Mouse (Mus musculus): ENCODE data around the gene Rock2. TPM values are rescaled to one million over a fixed set of nuclear protein-coding genes. Genes with fewer than 3 reads are reported as not detected.

Gene Rock2
- polyA plus RNA-seq, 1 experiment from 2014 or later: 29.7 TPM

- no peak for ATAC-seq (ENCODE audit: insufficient number of reproducible peaks, low FRiP score)
- Histone ChIP-seq H3K9me3 (replicated peaks) (no peaks in the 10 kb centered on the region), H3K36me3 (no peaks in the 10 kb centered on the region), H3K4me2 (no peak overlapping the region), H3K27ac (ENCODE audit: poor library complexity, severe bottlenecking) (no peak overlapping the region), H3K27me3 (replicated peaks) (no peaks in the 10 kb centered on the region), H3K4me3 (no peak overlapping the region), H3K9ac (no peak overlapping the region), H3K4me1 (replicated peaks) (peaks cover 85% of the 10 kb centered on the region)
- WGBS: 59% methylated on average over 7 of the region's 7 CpGs
Measured at GRCm38 (mm10) chr12:16872926-16873464, 21.7 kb upstream of the Rock2 start.

- H3K4me1 ChIP-seq (replicated peaks): peaks cover 85% of the 10 kb centered on the region
- no peak overlapping the region for H3K4me3 ChIP-seq
- no peak overlapping the region for H3K9ac ChIP-seq
- no peaks in the 10 kb centered on the region for H3K9me3 ChIP-seq (replicated peaks)
- no peak overlapping the region for H3K4me2 ChIP-seq
- no peaks in the 10 kb centered on the region for H3K27me3 ChIP-seq (replicated peaks)
- no peaks in the 10 kb centered on the region for H3K36me3 ChIP-seq
- H3K27ac ChIP-seq (ENCODE audit: poor library complexity, severe bottlenecking): no peak overlapping the region; the same call in 1 of the 2 replicates
- no peak for ATAC-seq (ENCODE audit: insufficient number of reproducible peaks, low FRiP score)
- 47% methylated on average over 7 of the region's 7 CpGs for WGBS
Measured at GRCm38 (mm10) chr12:16873549-16873948, 21.1 kb upstream of the Rock2 start.

- Histone ChIP-seq H3K36me3 (no peaks in the 10 kb centered on the region), H3K4me1 (replicated peaks) (peaks cover 81% of the 10 kb centered on the region), H3K9ac (no peak overlapping the region), H3K4me2 (no peak overlapping the region), H3K27ac (ENCODE audit: poor library complexity, severe bottlenecking) (no peak overlapping the region), H3K27me3 (replicated peaks) (no peaks in the 10 kb centered on the region), H3K9me3 (replicated peaks) (no peaks in the 10 kb centered on the region), H3K4me3 (no peak overlapping the region)
- ATAC-seq (ENCODE audit: insufficient number of reproducible peaks, low FRiP score): no peak
- 49% methylated on average over 2 of the region's 2 CpGs for WGBS
Measured at GRCm38 (mm10) chr12:16874086-16874485, 20.6 kb upstream of the Rock2 start.

GRCm38 (mm10) chr12:16875269-16875668 is 19.4 kb upstream of the Rock2 start:
- 53% methylated on average over 4 of the region's 4 CpGs for WGBS
- no peak overlapping the region for H3K9ac ChIP-seq
- H3K4me3 ChIP-seq: no peak overlapping the region
- peaks cover 70% of the 10 kb centered on the region for H3K4me1 ChIP-seq (replicated peaks)
- H3K4me2 ChIP-seq: no peak overlapping the region
- no peak for ATAC-seq (ENCODE audit: insufficient number of reproducible peaks, low FRiP score)
- no peaks in the 10 kb centered on the region for H3K9me3 ChIP-seq (replicated peaks)
- no peak overlapping the region for H3K27ac ChIP-seq (ENCODE audit: poor library complexity, severe bottlenecking)
- H3K36me3 ChIP-seq: no peaks in the 10 kb centered on the region
- H3K27me3 ChIP-seq (replicated peaks): no peaks in the 10 kb centered on the region

GRCm38 (mm10) chr12:16875678-16876077 is 19.0 kb upstream of the Rock2 start:
- Histone ChIP-seq H3K27me3 (replicated peaks) (no peaks in the 10 kb centered on the region), H3K27ac (ENCODE audit: poor library complexity, severe bottlenecking) (no peak overlapping the region), H3K4me2 (no peak overlapping the region), H3K36me3 (no peaks in the 10 kb centered on the region), H3K4me1 (replicated peaks) (peaks cover 66% of the 10 kb centered on the region), H3K9ac (no peak overlapping the region), H3K4me3 (no peak overlapping the region), H3K9me3 (replicated peaks) (no peaks in the 10 kb centered on the region)
- WGBS: 58% methylated on average over 7 of the region's 7 CpGs
- no peak for ATAC-seq (ENCODE audit: insufficient number of reproducible peaks, low FRiP score)

GRCm38 (mm10) chr12:16876667-16877066 is 18.0 kb upstream of the Rock2 start:
- Histone ChIP-seq H3K4me1 (replicated peaks) (peaks cover 58% of the 10 kb centered on the region), H3K36me3 (no peaks in the 10 kb centered on the region), H3K9me3 (replicated peaks) (no peaks in the 10 kb centered on the region), H3K27me3 (replicated peaks) (no peaks in the 10 kb centered on the region), H3K27ac (ENCODE audit: poor library complexity, severe bottlenecking) (no peak overlapping the region; the same call in 1 of the 2 replicates), H3K4me3 (no peak overlapping the region), H3K4me2 (no peak overlapping the region), H3K9ac (0 out of 2 replicates have a peak overlapping the region, but pooled peaks have one; percentile 34)
- no peak for ATAC-seq (ENCODE audit: insufficient number of reproducible peaks, low FRiP score)
- WGBS: 38% methylated on average over 3 of the region's 3 CpGs

- H3K9me3 ChIP-seq (replicated peaks): no peaks in the 10 kb centered on the region
- H3K27ac ChIP-seq (ENCODE audit: poor library complexity, severe bottlenecking): no peak overlapping the region
- no peaks in the 10 kb centered on the region for H3K36me3 ChIP-seq
- no peak overlapping the region for H3K4me3 ChIP-seq
- 37% methylated on average over 5 of the region's 5 CpGs for WGBS
- ATAC-seq (ENCODE audit: insufficient number of reproducible peaks, low FRiP score): peak; percentile 40; the same call in 1 of the 2 replicates
- H3K9ac ChIP-seq: peak overlapping the region; percentile 34; the same call in 1 of the 2 replicates
- no peak overlapping the region for H3K4me2 ChIP-seq
- no peaks in the 10 kb centered on the region for H3K27me3 ChIP-seq (replicated peaks)
- peaks cover 56% of the 10 kb centered on the region for H3K4me1 ChIP-seq (replicated peaks)
Measured at GRCm38 (mm10) chr12:16877141-16877540, 17.6 kb upstream of the Rock2 start.

- no peaks in the 10 kb centered on the region for H3K36me3 ChIP-seq
- no peak overlapping the region for H3K4me3 ChIP-seq
- no peak overlapping the region for H3K4me2 ChIP-seq
- WGBS: 20% methylated on average over 1 of the region's 1 CpGs
- no peak overlapping the region for H3K9ac ChIP-seq
- H3K9me3 ChIP-seq (replicated peaks): no peaks in the 10 kb centered on the region
- H3K4me1 ChIP-seq (replicated peaks): peaks cover 61% of the 10 kb centered on the region
- H3K27me3 ChIP-seq (replicated peaks): no peaks in the 10 kb centered on the region
- H3K27ac ChIP-seq (ENCODE audit: poor library complexity, severe bottlenecking): no peak overlapping the region
- no peak for ATAC-seq (ENCODE audit: insufficient number of reproducible peaks, low FRiP score)
Measured at GRCm38 (mm10) chr12:16877679-16878078, 17.0 kb upstream of the Rock2 start.

- Histone ChIP-seq H3K9ac (no peak overlapping the region), H3K36me3 (no peaks in the 10 kb centered on the region), H3K27ac (ENCODE audit: poor library complexity, severe bottlenecking) (no peak overlapping the region), H3K4me3 (no peak overlapping the region), H3K4me1 (replicated peaks) (peaks cover 54% of the 10 kb centered on the region), H3K4me2 (no peak overlapping the region), H3K9me3 (replicated peaks) (no peaks in the 10 kb centered on the region), H3K27me3 (replicated peaks) (no peaks in the 10 kb centered on the region)
- 68% methylated on average over 1 of the region's 1 CpGs for WGBS
- no peak for ATAC-seq (ENCODE audit: insufficient number of reproducible peaks, low FRiP score)
Measured at GRCm38 (mm10) chr12:16879369-16879768, 15.3 kb upstream of the Rock2 start.

- no peak for ATAC-seq (ENCODE audit: insufficient number of reproducible peaks, low FRiP score)
- Histone ChIP-seq H3K27me3 (replicated peaks) (no peaks in the 10 kb centered on the region), H3K9me3 (replicated peaks) (no peaks in the 10 kb centered on the region), H3K36me3 (no peaks in the 10 kb centered on the region), H3K9ac (no peak overlapping the region), H3K4me1 (replicated peaks) (peaks cover 47% of the 10 kb centered on the region), H3K4me3 (no peak overlapping the region), H3K27ac (ENCODE audit: poor library complexity, severe bottlenecking) (no peak overlapping the region), H3K4me2 (no peak overlapping the region)
- WGBS: 76% methylated on average over 4 of the region's 4 CpGs
Measured at GRCm38 (mm10) chr12:16880077-16880476, 14.6 kb upstream of the Rock2 start.

GRCm38 (mm10) chr12:16882442-16882841 is 12.3 kb upstream of the Rock2 start:
- H3K27ac ChIP-seq (ENCODE audit: poor library complexity, severe bottlenecking): no peak overlapping the region
- no peak for ATAC-seq (ENCODE audit: insufficient number of reproducible peaks, low FRiP score)
- WGBS: 63% methylated on average over 3 of the region's 3 CpGs
- no peaks in the 10 kb centered on the region for H3K36me3 ChIP-seq
- H3K27me3 ChIP-seq (replicated peaks): no peaks in the 10 kb centered on the region
- peaks cover 27% of the 10 kb centered on the region for H3K4me1 ChIP-seq (replicated peaks)
- no peak overlapping the region for H3K4me2 ChIP-seq
- H3K9ac ChIP-seq: no peak overlapping the region
- H3K4me3 ChIP-seq: no peak overlapping the region
- H3K9me3 ChIP-seq (replicated peaks): no peaks in the 10 kb centered on the region

- no peaks in the 10 kb centered on the region for H3K36me3 ChIP-seq
- H3K4me1 ChIP-seq (replicated peaks): peaks cover 21% of the 10 kb centered on the region
- no peak overlapping the region for H3K4me2 ChIP-seq
- no peak overlapping the region for H3K4me3 ChIP-seq
- 45% methylated on average over 7 of the region's 7 CpGs for WGBS
- ATAC-seq (ENCODE audit: insufficient number of reproducible peaks, low FRiP score): no peak
- H3K9ac ChIP-seq: no peak overlapping the region
- 0 out of 2 replicates have a peak overlapping the region, but pooled peaks have one; percentile 28 for H3K27ac ChIP-seq (ENCODE audit: poor library complexity, severe bottlenecking)
- no peaks in the 10 kb centered on the region for H3K9me3 ChIP-seq (replicated peaks)
- no peaks in the 10 kb centered on the region for H3K27me3 ChIP-seq (replicated peaks)
Measured at GRCm38 (mm10) chr12:16883111-16883510, 11.6 kb upstream of the Rock2 start.

Data from heart, embryonic 12.5 days (tissue).